Mouse (Mus musculus) hindbrain, postnatal 0 days (tissue): ENCODE data around the gene Fut7. TPM values are rescaled to one million over a fixed set of nuclear protein-coding genes. Genes with fewer than 3 reads are reported as not detected.

Experiments
- ATAC-seq: fragments of 200-750 bp; cut with Nextera tagmentation; 2 replicates; pipeline ENCODE4 v1.8.0; 2017; ENCODE audit warnings: mild to moderate bottlenecking, moderate TSS enrichment, moderate library complexity
- DNase-seq: peaks from one replicate; pipeline ENCODE4 v3.0.0-alpha.2; 2015; ENCODE audit warnings: low spot score
- H3K27ac ChIP-seq: fragments of 300-500 bp; sonication (generic); 2 replicates; pipeline ENCODE4 v1.5.1; 2014; ENCODE audit warnings: mild to moderate bottlenecking
- H3K27me3 ChIP-seq: fragments of 300-500 bp; sonication (generic); 2 replicates; pipeline ENCODE4 v1.6.1; 2014; ENCODE audit warnings: low read length, mixed read lengths; ENCODE audit not compliant: insufficient read depth
- H3K36me3 ChIP-seq: fragments of 300-500 bp; sonication (generic); 2 replicates; pipeline ENCODE4 v1.6.1; 2014; ENCODE audit warnings: low read length, mixed read lengths; ENCODE audit not compliant: insufficient read depth
- H3K4me1 ChIP-seq: fragments of 300-500 bp; sonication (generic); 2 replicates; pipeline ENCODE4 v1.6.1; 2014; ENCODE audit warnings: antibody characterized with exemption, low read length, mixed read lengths; ENCODE audit not compliant: insufficient read depth
- H3K4me2 ChIP-seq: fragments of 300-500 bp; sonication (generic); 2 replicates; pipeline ENCODE4 v1.6.1; 2014; ENCODE audit warnings: low read depth, mild to moderate bottlenecking, low read length, moderate library complexity, mixed read lengths
- H3K4me3 ChIP-seq: fragments of 300-500 bp; sonication (generic); 2 replicates; pipeline ENCODE4 v1.5.1; 2014; ENCODE audit warnings: low read length
- H3K9ac ChIP-seq: fragments of 300-500 bp; sonication (generic); replicated peaks from 2 replicates; pipeline ENCODE4 v1.6.1; 2014; ENCODE audit warnings: mild to moderate bottlenecking, low read length, moderate library complexity, mixed read lengths
- H3K9me3 ChIP-seq: fragments of 300-500 bp; sonication (generic); 2 replicates; pipeline ENCODE4 v1.6.1; 2016; ENCODE audit warnings: low read length, mixed read lengths
- CTCF ChIP-seq: IDR thresholded peaks from 2 replicates; pipeline ENCODE4 v1.5.1; 2016; ENCODE audit warnings: antibody characterized with exemption, control low read depth, low read depth
- WGBS: fragments of 180-500 bp; shearing (Covaris S2); extraction: QIAGEN DNeasy Blood & Tissue Kit; methylation state at CpG from one replicate; pipeline ENCODE4 v1.1.7; 2014; 5-methylcytosine and 5-hydroxymethylcytosine counted together
- polyA plus RNA-seq: library from polyadenylated mRNA; unstranded; fragments of >200 nt; fragmentation: Nextera tagmentation; extraction: Ambion mirVana; gene quantifications from 2 replicates; pipeline ENCODE4 v1.2.1, GENCODE M21; 2015
- total RNA-seq: library from RNA; depleted of rRNA; stranded (reverse); fragments of >200 nt; gene quantifications from 2 replicates; pipeline ENCODE4 v1.2.3, GENCODE M21; 2014

Fut7 gene
- total and polyA plus RNA-seq, 2 experiments from 2014 or later, result 0.18 to 1.0 TPM

DNA sequence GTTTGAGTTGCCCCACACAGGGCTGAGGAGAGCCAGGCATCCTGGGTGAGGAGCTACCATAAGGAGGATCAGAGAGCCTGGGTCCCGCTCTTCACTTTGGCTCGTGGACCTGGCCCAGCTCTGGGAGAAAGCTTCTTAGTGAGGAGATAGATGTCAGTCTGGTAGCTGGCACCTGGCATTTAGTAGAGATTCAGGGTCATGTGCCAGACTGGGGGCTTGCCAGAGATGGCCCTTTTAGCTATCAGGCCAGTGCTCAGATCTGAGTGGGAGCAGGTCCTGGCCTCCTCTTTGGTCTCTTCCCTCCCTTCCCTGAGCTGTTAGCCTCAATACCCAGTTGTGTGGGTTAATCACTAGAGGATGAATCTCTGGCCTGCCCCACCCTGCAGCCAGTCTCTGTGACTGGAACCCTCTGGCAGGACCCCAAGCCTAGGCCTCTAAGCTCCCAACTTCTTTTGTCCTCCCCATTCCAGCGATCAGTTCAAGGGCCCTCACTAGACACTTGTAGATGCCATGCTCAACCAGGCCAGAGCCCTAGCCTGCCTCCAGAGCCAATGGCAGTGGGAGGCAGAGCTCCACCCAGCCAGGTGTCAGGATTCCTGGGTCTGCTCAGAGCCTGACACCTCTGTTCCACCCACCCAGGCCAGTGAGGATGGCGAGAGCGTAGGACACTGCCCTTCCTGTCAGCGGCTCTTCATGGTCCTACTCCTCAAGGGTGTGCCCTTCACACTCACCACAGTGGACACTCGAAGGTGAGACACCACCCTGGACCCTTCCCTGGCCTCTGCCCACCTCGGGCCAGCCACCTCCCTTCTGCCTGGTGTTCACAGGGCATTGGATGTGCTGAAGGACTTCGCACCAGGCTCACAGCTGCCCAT is 34.2 kb downstream of the Fut7 start:
- Histone ChIP-seq H3K27ac (no peak overlapping the region), H3K4me2 (no peak overlapping the region), H3K9me3 (no peaks in the 10 kb centered on the region), H3K4me1 (peaks cover 17% of the 10 kb centered on the region), H3K4me3 (no peak overlapping the region), H3K27me3 (no peaks in the 10 kb centered on the region), H3K9ac (no peak overlapping the region), H3K36me3 (peaks cover 18% of the 10 kb centered on the region; the same call in 1 of the 2 replicates)
- DNase-seq, result no peak
- TF ChIP-seq CTCF, result no peak
- whole genome bisulfite sequencing, result 83% methylated on average over 9 of the region's 9 CpGs
- no peak for ATAC-seq

DNA sequence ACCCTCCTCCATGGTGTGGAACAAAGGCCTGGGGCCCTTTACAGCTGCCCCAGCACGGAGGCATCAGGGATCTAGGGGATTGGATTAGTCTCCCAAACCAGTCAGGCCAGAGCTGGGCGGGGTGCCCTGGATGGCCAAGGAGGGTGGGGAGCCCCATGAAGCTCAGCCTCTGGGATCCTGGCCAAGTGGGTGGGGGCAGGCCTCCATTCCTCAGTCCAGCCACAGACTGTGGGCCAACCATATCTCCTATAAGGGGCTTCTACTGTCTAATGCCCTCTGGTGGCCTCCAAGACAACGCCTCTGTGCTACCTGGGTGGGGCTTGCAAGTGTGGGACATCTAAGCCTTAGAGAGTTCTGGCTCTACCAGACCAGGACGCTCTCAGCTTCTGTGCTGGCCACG is 35.8 kb downstream of the Fut7 start:
- no peak overlapping the region for H3K4me3 ChIP-seq
- H3K9me3 ChIP-seq, result no peaks in the 10 kb centered on the region
- peaks cover 18% of the 10 kb centered on the region; the same call in 1 of the 2 replicates for H3K36me3 ChIP-seq
- TF ChIP-seq CTCF, result peak; percentile 23; the same call in 1 of the 2 replicates
- ATAC-seq, result no peak
- peak overlapping the region; percentile 45; the same call in 1 of the 2 replicates for H3K27ac ChIP-seq
- no peak for DNase-seq
- no peak overlapping the region for H3K4me2 ChIP-seq
- H3K9ac ChIP-seq, result 0 out of 2 replicates have a peak overlapping the region, but pooled peaks have one; percentile 70
- H3K4me1 ChIP-seq, result peaks cover 17% of the 10 kb centered on the region
- WGBS, result 78% methylated on average over 5 of the region's 5 CpGs
- H3K27me3 ChIP-seq, result no peaks in the 10 kb centered on the region

DNA sequence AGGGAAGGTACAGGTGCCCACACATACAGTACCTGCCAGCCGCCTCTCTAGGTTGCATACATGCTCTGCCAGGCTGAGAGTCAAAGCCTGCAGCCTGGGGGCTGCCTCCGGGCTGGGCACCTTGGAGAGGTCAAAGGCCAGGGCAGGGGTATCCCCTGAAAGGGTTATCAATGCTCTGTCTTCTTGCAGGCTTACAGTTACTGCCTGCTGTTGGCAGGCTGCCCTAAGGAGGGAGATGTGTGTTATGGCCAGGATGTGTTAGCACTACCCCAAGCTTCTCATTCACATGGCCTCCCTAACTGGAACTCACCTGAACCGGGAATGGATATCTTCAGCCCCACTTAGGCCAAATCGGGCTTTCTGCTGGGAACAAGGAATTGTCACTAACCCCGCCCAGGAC is 37.1 kb downstream of the Fut7 start:
- Histone ChIP-seq H3K9me3 (no peaks in the 10 kb centered on the region), H3K4me2 (peak overlapping the region; percentile 75), H3K4me1 (peaks cover 17% of the 10 kb centered on the region), H3K27ac (peak overlapping the region; percentile 94), H3K36me3 (peaks cover 18% of the 10 kb centered on the region; the same call in 1 of the 2 replicates), H3K27me3 (no peaks in the 10 kb centered on the region), H3K4me3 (peak overlapping the region; percentile 72), H3K9ac (peak overlapping the region; percentile 70)
- peak; percentile 22 for ATAC-seq
- peak; percentile 60 for DNase-seq
- TF ChIP-seq CTCF, result no peak
- 22% methylated on average over 5 of the region's 5 CpGs for WGBS

DNA sequence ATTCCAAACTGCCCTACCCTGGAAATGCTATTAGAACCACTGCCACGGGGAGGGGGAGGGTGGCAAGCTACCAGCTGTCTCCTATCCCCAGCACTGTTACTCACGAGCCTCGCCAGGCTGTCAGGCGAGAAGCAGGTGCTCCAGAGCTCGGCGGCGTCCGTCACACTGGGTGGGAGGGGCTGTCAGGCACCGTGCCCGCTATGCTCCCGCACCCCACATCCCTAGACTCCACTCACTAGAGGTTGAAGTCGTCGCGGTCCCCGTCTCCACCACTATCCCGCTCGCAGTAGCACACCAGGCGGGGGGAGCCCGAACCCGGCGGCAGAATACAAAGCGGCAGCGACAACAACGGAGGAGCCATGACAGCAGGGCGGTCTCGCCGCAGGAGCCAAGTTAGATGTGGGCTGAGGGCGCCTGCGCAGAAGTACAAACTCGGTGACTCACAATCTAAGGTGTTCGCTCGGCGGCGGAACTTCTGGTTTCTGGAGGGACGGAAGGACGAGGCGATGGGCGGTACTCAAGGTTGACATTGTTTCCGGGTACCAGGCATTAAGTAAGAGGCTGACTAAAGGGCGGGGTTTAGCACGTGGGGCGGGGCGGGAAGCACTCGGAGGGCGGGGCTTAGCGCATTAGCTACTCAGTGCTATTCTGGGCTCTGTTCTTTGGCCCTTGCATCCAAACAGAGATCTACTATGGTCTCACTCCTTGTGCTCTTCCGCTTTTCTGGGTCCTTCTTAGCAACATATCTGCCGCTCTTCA is 37.7 kb downstream of the Fut7 start, which contains the start of gene Paxx:
Paxx (minus strand) TSS at position 544 of the 759 bp plus-strand sequence.
- H3K36me3 ChIP-seq, result peaks cover 18% of the 10 kb centered on the region; the same call in 1 of the 2 replicates
- under 1% methylated on average over 48 of the region's 48 CpGs for WGBS
- TF ChIP-seq CTCF, result no peak
- no peaks in the 10 kb centered on the region for H3K27me3 ChIP-seq
- DNase-seq, result peak; percentile 96
- ATAC-seq, result peak; percentile 89
- H3K9ac ChIP-seq, result peak within 1 kb of the TSS; percentile 70
- H3K4me1 ChIP-seq, result peaks cover 17% of the 10 kb centered on the region
- H3K4me2 ChIP-seq, result peak within 1 kb of the TSS; percentile 75
- peak within 1 kb of the TSS; percentile 94 for H3K27ac ChIP-seq
- peak within 1 kb of the TSS; percentile 72 for H3K4me3 ChIP-seq
- no peaks in the 10 kb centered on the region for H3K9me3 ChIP-seq

DNA sequence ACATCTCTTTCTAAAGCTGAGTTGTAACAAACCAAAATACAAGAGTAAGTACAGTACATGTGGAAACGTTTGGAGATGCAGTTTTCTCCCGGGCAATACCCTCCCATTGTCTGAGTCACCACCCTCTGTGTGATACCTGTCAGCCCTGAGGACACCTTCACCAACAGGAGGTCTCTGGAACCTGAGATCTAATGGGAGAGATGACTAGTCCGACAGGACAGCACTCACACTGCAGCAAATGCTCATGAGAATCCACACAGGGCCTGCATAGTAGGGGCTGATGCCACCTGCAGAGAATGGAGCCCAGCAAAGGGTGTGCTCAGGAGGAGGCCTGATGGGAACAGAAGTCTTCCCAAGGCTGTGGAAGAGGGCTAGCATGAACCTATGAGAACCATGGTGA is 38.3 kb downstream of the Fut7 start:
- Histone ChIP-seq H3K4me2 (peak overlapping the region; percentile 75), H3K9me3 (no peaks in the 10 kb centered on the region), H3K36me3 (peaks cover 18% of the 10 kb centered on the region; the same call in 1 of the 2 replicates), H3K27me3 (no peaks in the 10 kb centered on the region), H3K9ac (peak overlapping the region; percentile 70), H3K4me3 (peak overlapping the region; percentile 72), H3K27ac (peak overlapping the region; percentile 94), H3K4me1 (peaks cover 17% of the 10 kb centered on the region)
- ATAC-seq, result 0 out of 2 replicates have a peak, but pooled peaks have one; percentile 0
- TF ChIP-seq CTCF, result no peak
- no peak for DNase-seq
- 23% methylated on average over 3 of the region's 3 CpGs for WGBS

DNA sequence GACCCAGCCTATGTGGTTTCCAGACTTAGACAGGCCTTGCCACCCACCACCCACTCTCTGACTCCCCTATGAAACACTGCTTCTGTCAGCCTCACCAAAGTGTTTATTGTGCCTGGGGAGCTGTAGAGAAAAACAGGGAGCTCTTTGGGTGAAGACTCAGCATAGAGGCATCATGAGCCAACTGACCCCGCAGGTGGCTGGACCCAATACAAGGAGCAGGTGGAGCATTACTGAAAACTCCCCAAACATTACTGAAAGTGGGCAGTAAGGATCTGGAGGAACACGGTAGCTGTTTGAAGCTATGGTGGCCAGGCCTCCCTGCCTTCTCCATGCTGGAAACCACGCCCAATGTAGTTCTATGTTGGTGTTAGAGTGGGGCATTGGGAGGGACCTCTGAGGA is 40.6 kb downstream of the Fut7 start:
- ATAC-seq, result no peak

More for the DNA sequence above, 40.6 kb downstream of the Fut7 start:
- no peak overlapping the region for H3K4me3 ChIP-seq
- no peak overlapping the region for H3K9ac ChIP-seq
- no peak overlapping the region for H3K27ac ChIP-seq
- no peaks in the 10 kb centered on the region for H3K27me3 ChIP-seq
- no peak overlapping the region for H3K4me2 ChIP-seq
- DNase-seq, result no peak
- H3K36me3 ChIP-seq, result peaks cover 8% of the 10 kb centered on the region; the same call in 1 of the 2 replicates
- TF ChIP-seq CTCF, result no peak
- no peaks in the 10 kb centered on the region for H3K9me3 ChIP-seq
- peaks cover 17% of the 10 kb centered on the region for H3K4me1 ChIP-seq
- 91% methylated on average over 3 of the region's 3 CpGs for WGBS
